Mouse (Mus musculus) neural tube, embryonic 13.5 days (tissue): ENCODE results near the gene Thumpd3. TPM values are rescaled to one million over a fixed set of nuclear protein-coding genes. Genes with fewer than 3 reads are reported as not detected.

Experiments used
- ATAC-seq: fragments of 200-750 bp; cut with Nextera tagmentation; 2 replicates; pipeline ENCODE4 v1.8.0; 2017; ENCODE audit warnings: low read depth, mild to moderate bottlenecking, moderate TSS enrichment, moderate library complexity
- H3K27ac ChIP-seq: fragments of 300-500 bp; sonication (generic); replicated peaks from 2 replicates; pipeline ENCODE4 v1.5.1; 2015; ENCODE audit warnings: moderate library complexity, mild to moderate bottlenecking, inconsistent platforms
- H3K27me3 ChIP-seq: fragments of 300-500 bp; sonication (generic); 2 replicates; pipeline ENCODE4 v1.6.1; 2015; ENCODE audit warnings: mild to moderate bottlenecking, inconsistent platforms
- H3K36me3 ChIP-seq: fragments of 300-500 bp; sonication (generic); 2 replicates; pipeline ENCODE4 v1.6.1; 2015; ENCODE audit warnings: mild to moderate bottlenecking, inconsistent platforms
- H3K4me1 ChIP-seq: fragments of 300-500 bp; sonication (generic); replicated peaks from 2 replicates; pipeline ENCODE4 v1.6.1; 2015; ENCODE audit warnings: inconsistent platforms
- H3K4me2 ChIP-seq: fragments of 300-500 bp; sonication (generic); 2 replicates; pipeline ENCODE4 v1.6.1; 2015; ENCODE audit warnings: inconsistent platforms, mild to moderate bottlenecking, moderate library complexity
- H3K4me3 ChIP-seq: fragments of 300-500 bp; sonication (generic); 2 replicates; pipeline ENCODE4 v1.5.1; 2015; ENCODE audit warnings: mild to moderate bottlenecking, inconsistent platforms
- H3K9ac ChIP-seq: fragments of 300-500 bp; sonication (generic); 2 replicates; pipeline ENCODE4 v1.6.1; 2015; ENCODE audit warnings: moderate library complexity, mild to moderate bottlenecking, inconsistent platforms
- H3K9me3 ChIP-seq: fragments of 300-500 bp; sonication (generic); 2 replicates; pipeline ENCODE4 v1.6.1; 2016; ENCODE audit warnings: inconsistent platforms
- WGBS: fragments of 180-500 bp; shearing (Covaris S2); methylation state at CpG from one replicate; pipeline ENCODE4 v1.1.7; 2015; 5-methylcytosine and 5-hydroxymethylcytosine counted together
- polyA plus RNA-seq: library from polyadenylated mRNA; unstranded; fragments of >200 nt; fragmentation: Nextera tagmentation; extraction: Ambion mirVana; gene quantifications from 2 replicates; pipeline ENCODE4 v1.2.1, GENCODE M21; 2015

Thumpd3 gene
- polyA plus RNA-seq = 58.8 and 64.5 TPM in 2 replicates

- 2% methylated on average over 59 of the region's 59 CpGs for WGBS
- peak; percentile 99 for ATAC-seq
- peak within 1 kb of the TSS; percentile 83 for H3K4me3 ChIP-seq
These were observed at the start of gene Thumpd3 for GRCm38 (mm10) chr6:113046041-113046975. Gene Thumpd3, plus strand, starts transcription at chr6:113046225.

GRCm38 (mm10) chr6:112999199-112999598 lies 46.8 kb upstream of the Thumpd3 start:
- no peak for ATAC-seq
- Histone ChIP-seq H3K27me3 (no peaks in the 10 kb centered on the region), H3K4me3 (no peak overlapping the region), H3K9ac (no peak overlapping the region; the same call in 1 of the 2 replicates), H3K27ac (no peak overlapping the region), H3K36me3 (no peaks in the 10 kb centered on the region), H3K4me1 (peaks cover 7% of the 10 kb centered on the region), H3K4me2 (no peak overlapping the region), H3K9me3 (no peaks in the 10 kb centered on the region)
- 50% methylated on average over 2 of the region's 2 CpGs for WGBS

More at GRCm38 (mm10) chr6:113046041-113046975, at the start of gene Thumpd3:
- Histone ChIP-seq H3K9me3 (no peaks in the 10 kb centered on the region), H3K4me2 (peak within 1 kb of the TSS; percentile 92), H3K27me3 (no peaks in the 10 kb centered on the region; the same call in 1 of the 2 replicates), H3K36me3 (peaks cover 21% of the 10 kb centered on the region), H3K4me1 (peaks cover 24% of the 10 kb centered on the region), H3K9ac (peak within 1 kb of the TSS; percentile 86), H3K27ac (peak within 1 kb of the TSS; percentile 88)

- Histone ChIP-seq H3K4me3 (no peak overlapping the region), H3K4me2 (peak overlapping the region; percentile 26; the same call in 1 of the 2 replicates), H3K36me3 (no peaks in the 10 kb centered on the region), H3K9me3 (no peaks in the 10 kb centered on the region), H3K9ac (peak overlapping the region; percentile 46), H3K4me1 (peaks cover 7% of the 10 kb centered on the region), H3K27ac (0 out of 2 replicates have a peak overlapping the region, but pooled peaks have one; percentile 14), H3K27me3 (no peaks in the 10 kb centered on the region)
- ATAC-seq = peak; percentile 93
- WGBS = 36% methylated on average over 11 of the region's 11 CpGs
These were observed 45.2 kb upstream of the Thumpd3 start for GRCm38 (mm10) chr6:113000666-113001287.

- peaks cover 7% of the 10 kb centered on the region for H3K4me1 ChIP-seq
- no peak overlapping the region for H3K4me3 ChIP-seq
- no peaks in the 10 kb centered on the region for H3K36me3 ChIP-seq
- H3K27ac ChIP-seq = no peak overlapping the region
- ATAC-seq = 0 out of 2 replicates have a peak, but pooled peaks have one; percentile 25
- WGBS = 77% methylated on average over 12 of the region's 12 CpGs
- no peak overlapping the region for H3K9ac ChIP-seq
- H3K9me3 ChIP-seq = no peaks in the 10 kb centered on the region
- H3K27me3 ChIP-seq = no peaks in the 10 kb centered on the region
- H3K4me2 ChIP-seq = no peak overlapping the region
These were observed 44.3 kb upstream of the Thumpd3 start for GRCm38 (mm10) chr6:113001719-113002118.

- Histone ChIP-seq H3K4me2 (no peak overlapping the region), H3K9ac (no peak overlapping the region), H3K9me3 (0 out of 2 replicates have a peak, but pooled peaks cover 5% of the 10 kb centered on the region), H3K4me3 (no peak overlapping the region), H3K27ac (no peak overlapping the region), H3K36me3 (no peaks in the 10 kb centered on the region), H3K4me1 (peaks cover 7% of the 10 kb centered on the region), H3K27me3 (no peaks in the 10 kb centered on the region)
- WGBS = 88% methylated on average over 10 of the region's 10 CpGs
- no peak for ATAC-seq
These were observed 42.5 kb upstream of the Thumpd3 start for GRCm38 (mm10) chr6:113003313-113004111.

GRCm38 (mm10) chr6:113006833-113007232 lies 39.2 kb upstream of the Thumpd3 start:
- Histone ChIP-seq H3K27me3 (no peaks in the 10 kb centered on the region), H3K9me3 (0 out of 2 replicates have a peak, but pooled peaks cover 5% of the 10 kb centered on the region), H3K36me3 (no peaks in the 10 kb centered on the region), H3K4me2 (no peak overlapping the region), H3K9ac (no peak overlapping the region), H3K4me3 (no peak overlapping the region), H3K27ac (no peak overlapping the region), H3K4me1 (peaks cover 7% of the 10 kb centered on the region; the same call in 1 of the 2 replicates)
- 69% methylated on average over 2 of the region's 2 CpGs for WGBS
- no peak for ATAC-seq

- Histone ChIP-seq H3K4me1 (peaks cover 30% of the 10 kb centered on the region), H3K27ac (peak overlapping the region; percentile 82), H3K4me2 (no peak overlapping the region), H3K27me3 (no peaks in the 10 kb centered on the region), H3K36me3 (no peaks in the 10 kb centered on the region), H3K4me3 (no peak overlapping the region), H3K9ac (no peak overlapping the region), H3K9me3 (0 out of 2 replicates have a peak, but pooled peaks cover 5% of the 10 kb centered on the region)
- 39% methylated on average over 2 of the region's 2 CpGs for WGBS
- no peak for ATAC-seq
These were observed 34.1 kb upstream of the Thumpd3 start for GRCm38 (mm10) chr6:113011886-113012285.

GRCm38 (mm10) chr6:113012495-113012941 lies 33.5 kb upstream of the Thumpd3 start:
- H3K9me3 ChIP-seq = 0 out of 2 replicates have a peak, but pooled peaks cover 4% of the 10 kb centered on the region
- peak; percentile 77 for ATAC-seq
- H3K9ac ChIP-seq = no peak overlapping the region
- peak overlapping the region; percentile 82 for H3K27ac ChIP-seq
- no peak overlapping the region for H3K4me2 ChIP-seq
- no peaks in the 10 kb centered on the region for H3K27me3 ChIP-seq
- H3K36me3 ChIP-seq = no peaks in the 10 kb centered on the region
- no peak overlapping the region for H3K4me3 ChIP-seq
- H3K4me1 ChIP-seq = peaks cover 36% of the 10 kb centered on the region
- 7% methylated on average over 6 of the region's 6 CpGs for WGBS

- Histone ChIP-seq H3K4me2 (no peak overlapping the region), H3K4me3 (no peak overlapping the region), H3K27ac (peak overlapping the region; percentile 82), H3K27me3 (no peaks in the 10 kb centered on the region), H3K9me3 (no peaks in the 10 kb centered on the region), H3K9ac (no peak overlapping the region), H3K36me3 (no peaks in the 10 kb centered on the region), H3K4me1 (peaks cover 45% of the 10 kb centered on the region)
- no peak for ATAC-seq
- WGBS = 78% methylated on average over 4 of the region's 4 CpGs
These were observed 32.5 kb upstream of the Thumpd3 start for GRCm38 (mm10) chr6:113013550-113013949.

GRCm38 (mm10) chr6:113017500-113018047 lies 28.5 kb upstream of the Thumpd3 start:
- H3K9me3 ChIP-seq = no peaks in the 10 kb centered on the region
- 0 out of 2 replicates have a peak, but pooled peaks have one; percentile 16 for ATAC-seq
- H3K27ac ChIP-seq = peak overlapping the region; percentile 65
- WGBS = 29% methylated on average over 12 of the region's 12 CpGs
- H3K36me3 ChIP-seq = no peaks in the 10 kb centered on the region
- H3K9ac ChIP-seq = no peak overlapping the region
- H3K4me3 ChIP-seq = no peak overlapping the region
- no peaks in the 10 kb centered on the region for H3K27me3 ChIP-seq
- peak overlapping the region; percentile 6 for H3K4me2 ChIP-seq
- peaks cover 34% of the 10 kb centered on the region for H3K4me1 ChIP-seq

GRCm38 (mm10) chr6:113018139-113018538 lies 27.9 kb upstream of the Thumpd3 start:
- H3K4me2 ChIP-seq = peak overlapping the region; percentile 6; the same call in 1 of the 2 replicates
- 28% methylated on average over 6 of the region's 6 CpGs for WGBS
- no peaks in the 10 kb centered on the region for H3K36me3 ChIP-seq
- no peaks in the 10 kb centered on the region for H3K27me3 ChIP-seq
- peak overlapping the region; percentile 65 for H3K27ac ChIP-seq
- no peak overlapping the region for H3K9ac ChIP-seq
- ATAC-seq = 0 out of 2 replicates have a peak, but pooled peaks have one; percentile 64
- no peaks in the 10 kb centered on the region for H3K9me3 ChIP-seq
- H3K4me3 ChIP-seq = no peak overlapping the region
- peaks cover 28% of the 10 kb centered on the region for H3K4me1 ChIP-seq
